Mouse (Mus musculus): ENCODE data around the gene Lrrc74a.

- TF ChIP-seq CTCF (IDR thresholded peaks at IDR 0.05; ENCODE audit: borderline replicate concordance, insufficient read depth, low read length) = no peak
- TF ChIP-seq POLR2A (IDR thresholded peaks at IDR 0.05; ENCODE audit: low read depth, low read length) = no peak
These were observed 38.4 kb downstream of the Lrrc74a start for GRCm38 (mm10) chr12:86772551-86772950.

All from embryonic fibroblast, embryonic 13.5 days (primary cell).